Mouse (Mus musculus): Measurements from ENCODE around the gene Gm826.

The Gm826 gene

GRCm38 (mm10) chr2:160353581-160353980 lies 19.6 kb upstream of the Gm826 start:
- no peak for DNase-seq

DNA sequence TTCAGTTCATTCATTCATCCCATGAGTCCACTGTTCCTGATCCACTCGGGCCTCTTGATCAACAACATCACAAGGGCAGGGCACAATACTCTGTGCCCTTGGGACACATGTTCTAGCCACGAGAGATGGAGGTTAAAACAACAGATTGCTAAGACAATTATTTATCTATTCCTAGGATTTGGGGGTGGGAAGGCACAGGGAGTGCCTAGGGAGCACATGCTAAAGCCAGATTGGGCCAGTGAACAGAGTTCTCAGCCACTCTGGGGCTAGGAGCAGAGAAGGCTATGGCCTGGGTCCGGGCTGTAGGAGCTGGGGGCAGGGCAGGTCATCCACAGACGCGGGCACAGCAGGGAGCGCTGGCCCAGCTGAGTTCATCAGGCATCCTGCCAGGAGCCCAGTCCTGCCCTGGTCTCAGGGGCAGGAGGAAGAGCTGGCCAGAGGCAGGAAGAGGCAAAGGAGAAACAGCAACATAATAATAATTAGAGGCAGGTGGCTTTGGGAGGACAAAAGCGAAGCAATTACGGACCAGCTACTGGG lies 17.1 kb upstream of the Gm826 start:
- DNase-seq: no peak

DNA sequence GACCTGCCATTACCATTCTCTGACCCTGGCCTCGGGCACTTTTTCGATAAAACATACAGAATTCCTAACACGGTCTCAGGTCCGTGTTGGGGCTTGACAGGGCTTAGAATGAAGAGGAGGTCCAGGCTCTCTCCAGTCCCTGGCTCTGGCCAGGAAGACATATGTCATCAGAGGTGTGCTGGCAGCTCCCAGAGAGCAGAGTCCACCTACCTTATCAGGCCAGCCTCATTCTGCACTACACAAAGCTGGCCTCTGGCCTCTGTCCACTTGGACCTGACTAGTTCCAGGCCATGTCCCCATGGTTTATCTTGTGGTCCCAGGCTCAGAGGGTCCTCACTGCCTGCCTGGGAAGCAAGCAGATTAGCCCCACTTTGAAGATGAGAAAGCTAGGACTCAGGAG lies 15.6 kb upstream of the Gm826 start:
- DNase-seq: no peak

DNA sequence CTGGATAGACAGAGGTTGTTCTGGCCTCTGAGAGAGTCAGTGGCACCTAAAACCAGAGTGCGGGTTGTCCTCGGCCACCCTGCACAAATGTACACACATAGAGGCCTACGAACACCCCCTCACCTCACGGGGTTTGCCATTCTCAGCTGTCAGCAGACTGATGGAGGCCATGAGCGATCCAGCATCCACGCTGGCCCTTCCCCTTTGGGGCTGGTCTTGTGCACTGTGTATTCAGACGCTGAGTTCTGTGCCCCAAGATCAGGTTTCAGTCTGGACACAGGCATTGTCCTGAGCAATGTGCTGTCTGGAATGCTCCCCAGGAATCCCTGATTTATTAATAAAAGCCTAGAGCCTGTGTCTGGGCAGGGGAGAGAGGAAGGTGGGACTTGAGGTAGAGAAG lies 14.8 kb upstream of the Gm826 start:
- DNase-seq: no peak

GRCm38 (mm10) chr2:160348072-160348604 lies 14.2 kb upstream of the Gm826 start:
- DNase-seq: no peak

DNA sequence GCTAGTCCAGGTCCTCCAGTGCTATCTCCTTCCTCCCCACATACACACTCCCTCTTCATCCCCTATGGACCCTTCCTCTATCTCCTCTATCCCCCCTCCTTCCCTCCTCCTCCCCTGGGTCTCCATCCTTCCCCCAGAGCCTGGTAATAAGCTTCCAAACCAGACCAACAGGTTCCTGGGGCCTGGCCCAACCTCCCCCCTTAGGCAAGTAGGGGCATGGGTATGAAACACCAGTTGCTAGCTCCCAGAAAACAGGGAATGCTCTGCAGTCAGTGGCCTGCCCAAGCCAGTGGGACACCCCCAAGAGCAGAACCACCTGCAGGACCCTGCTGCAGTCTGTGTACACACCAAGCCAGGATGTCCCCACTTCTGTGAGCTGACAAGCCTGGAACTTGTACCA lies 11.7 kb upstream of the Gm826 start:
- no peak for DNase-seq

- no peak for DNase-seq
These were observed 6.2 kb upstream of the Gm826 start for GRCm38 (mm10) chr2:160340121-160340520.

DNA sequence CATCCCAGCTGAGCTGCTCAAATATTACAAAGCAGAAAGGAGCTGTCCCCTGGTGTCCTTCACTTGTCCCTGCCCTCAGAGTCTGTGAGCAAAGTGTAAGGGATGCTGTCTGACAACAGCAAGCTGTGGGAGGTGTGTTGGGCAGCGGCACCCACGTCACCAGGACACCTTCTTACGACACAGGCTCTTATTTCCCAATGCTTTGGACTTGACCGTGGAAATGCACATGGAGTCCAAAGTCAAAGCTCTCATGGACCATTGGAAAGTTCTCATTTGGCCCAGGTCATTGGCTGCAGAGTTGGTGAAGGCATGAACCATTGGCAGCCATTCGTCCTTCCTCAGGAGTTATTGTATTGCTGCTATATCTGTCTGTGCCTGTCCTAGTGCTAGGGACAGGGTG lies 5.6 kb upstream of the Gm826 start:
- DNase-seq: no peak

DNA sequence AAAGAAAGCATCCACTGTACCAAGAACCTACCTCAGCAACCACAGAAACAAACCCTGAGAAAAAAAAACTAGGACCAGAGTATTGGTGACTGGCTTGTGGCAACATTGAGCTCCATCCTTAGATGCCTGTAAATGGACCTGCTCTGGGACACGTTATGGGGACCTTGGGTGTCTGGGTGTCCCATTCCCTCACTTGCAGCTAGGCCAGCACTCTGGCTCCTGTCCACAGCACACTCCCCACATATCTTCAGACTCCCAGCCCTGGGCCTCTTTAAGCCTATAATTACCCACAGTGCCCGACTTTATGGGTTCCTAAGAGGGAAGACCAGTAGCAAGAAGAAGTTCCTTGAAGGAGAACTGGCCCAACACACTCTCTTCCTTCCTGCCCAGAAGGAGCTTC lies 2.1 kb upstream of the Gm826 start:
- no peak for DNase-seq

DNA sequence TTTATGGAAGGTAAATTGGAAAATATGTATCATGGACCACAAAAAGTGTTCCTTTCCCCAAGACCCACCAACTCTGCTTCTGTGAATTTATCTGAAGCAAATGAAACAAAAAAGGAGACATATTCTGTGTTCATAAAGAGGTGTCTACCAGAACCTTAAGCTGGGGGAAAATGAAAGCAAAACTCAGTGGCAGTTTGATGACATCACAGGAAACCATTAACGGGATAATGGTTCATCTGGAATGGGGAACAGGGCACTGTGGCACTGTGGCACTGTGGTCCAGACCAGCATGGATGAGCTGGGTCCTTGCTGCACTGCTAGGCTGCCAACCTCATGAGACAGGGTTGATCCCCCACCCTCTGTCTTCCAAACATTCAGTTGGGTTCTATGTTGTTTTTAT lies 1.1 kb upstream of the Gm826 start:
- no peak for DNase-seq

- DNase-seq: no peak
These were observed 1.2 kb downstream of the Gm826 start for GRCm38 (mm10) chr2:160332516-160333325.

DNA sequence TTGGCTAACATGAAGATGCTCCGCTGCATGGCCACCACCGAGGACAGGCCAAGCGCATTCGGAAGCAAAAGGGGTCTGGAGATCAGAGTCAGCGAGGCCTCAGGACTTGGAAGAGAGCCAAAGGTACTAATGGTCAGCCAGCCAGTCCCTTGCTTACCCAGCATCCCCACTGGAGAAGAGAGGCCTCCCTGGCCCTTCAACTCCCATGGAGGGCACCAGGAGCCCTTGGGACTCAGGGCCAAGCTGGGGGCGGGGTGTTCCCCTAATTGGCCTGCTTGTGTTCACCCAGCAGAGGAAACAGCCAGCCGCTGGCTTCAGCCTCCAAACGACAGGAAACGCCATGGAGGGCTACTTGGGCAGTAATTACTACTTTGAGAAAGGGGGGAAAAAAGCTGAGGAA lies 5.1 kb downstream of the Gm826 start:
- DNase-seq: no peak

GRCm38 (mm10) chr2:160327716-160328115 lies 6.2 kb downstream of the Gm826 start:
- DNase-seq: no peak

- no peak for DNase-seq
These were observed 6.8 kb downstream of the Gm826 start for GRCm38 (mm10) chr2:160327167-160327566.

DNA sequence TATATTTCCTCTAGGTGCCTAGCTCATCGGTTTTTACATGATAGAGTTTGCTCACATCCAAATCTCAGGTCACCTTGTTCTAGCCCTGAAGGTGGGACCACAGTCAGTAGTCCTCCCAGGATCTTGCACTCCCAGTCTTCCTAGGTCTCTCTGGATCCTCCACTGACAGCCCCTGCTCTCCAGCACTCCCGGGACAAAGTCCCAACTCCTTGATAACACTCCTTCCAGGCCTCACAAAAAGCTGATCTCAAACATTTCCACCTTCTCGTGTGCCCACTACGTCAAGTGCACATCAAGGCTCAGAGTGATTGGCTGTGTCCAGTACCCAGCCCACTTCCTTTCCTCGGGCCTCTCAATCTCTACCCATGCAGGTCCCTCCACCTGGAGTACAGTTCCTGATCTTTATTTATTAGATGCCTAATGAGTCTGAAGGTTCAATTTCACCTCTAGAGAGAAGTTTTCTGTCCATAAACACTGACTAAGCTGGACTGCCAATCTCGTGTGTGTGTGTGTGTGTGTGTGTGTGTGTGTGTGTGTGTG lies 8.8 kb downstream of the Gm826 start:
- DNase-seq: no peak

DNA sequence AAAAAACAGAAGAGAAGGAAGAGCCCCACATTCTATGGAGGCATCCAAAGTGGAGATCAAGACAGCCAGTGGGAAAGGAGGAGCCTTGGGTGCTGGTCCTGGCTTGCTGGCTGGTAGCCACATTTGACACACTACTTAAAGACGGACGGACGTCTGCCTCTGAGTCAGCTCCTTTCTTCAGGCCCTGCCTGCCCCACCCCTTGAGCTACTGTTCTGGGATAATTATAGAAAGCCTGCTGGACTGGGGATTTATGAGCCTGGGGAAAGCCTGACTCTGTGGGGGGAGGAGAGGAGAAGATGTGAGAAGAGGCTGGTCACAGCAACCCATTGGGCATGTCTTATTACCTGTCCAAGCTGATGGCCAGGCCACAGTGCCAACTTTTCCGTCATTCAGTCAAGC lies 12.1 kb downstream of the Gm826 start:
- DNase-seq: no peak

DNA sequence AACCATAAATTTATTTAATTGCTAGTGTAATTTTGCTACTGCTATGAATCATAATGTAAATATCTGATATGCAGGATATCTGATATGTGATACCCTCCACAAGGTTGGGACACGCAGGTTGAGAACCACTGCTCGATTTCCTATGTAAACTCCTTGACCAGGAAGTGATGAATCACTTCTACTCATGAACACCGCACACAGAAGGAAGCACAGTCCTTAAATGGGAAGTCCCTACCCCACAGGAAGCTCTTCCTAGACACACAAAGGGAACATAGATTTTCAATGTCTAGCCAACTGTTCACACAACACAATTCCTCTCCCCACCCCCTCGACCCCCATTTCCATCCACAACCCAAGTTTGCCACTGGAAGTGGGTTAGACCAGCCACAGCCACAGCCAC lies 15.7 kb downstream of the Gm826 start:
- no peak for DNase-seq

DNA sequence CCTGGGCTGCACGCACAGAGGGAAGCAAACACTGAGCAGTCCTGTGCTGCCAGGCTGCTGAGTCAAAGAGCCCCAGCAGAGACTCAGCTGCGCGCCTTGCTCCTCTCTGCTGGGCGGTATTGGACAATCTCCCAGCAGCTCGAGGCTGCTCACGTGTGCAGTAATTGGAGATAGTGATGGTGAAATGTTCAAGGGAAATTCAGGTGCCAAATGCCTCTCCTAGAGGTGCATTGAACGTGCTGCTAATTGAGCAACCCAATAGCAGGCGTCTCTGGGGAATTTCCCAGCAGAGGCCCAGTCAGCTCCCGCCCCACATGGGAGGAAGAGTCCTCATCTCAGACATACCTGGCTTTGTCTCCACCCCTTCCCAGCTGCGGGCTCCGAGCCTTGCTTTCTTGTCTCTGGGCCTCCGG lies 20.4 kb downstream of the Gm826 start:
- peak; percentile 43 for DNase-seq

GRCm38 (mm10) chr2:160305070-160305469 lies 28.9 kb downstream of the Gm826 start:
- no peak for DNase-seq

- DNase-seq: no peak
These were observed 30.0 kb downstream of the Gm826 start for GRCm38 (mm10) chr2:160303992-160304391.

GRCm38 (mm10) chr2:160302013-160302412 lies 31.9 kb downstream of the Gm826 start:
- DNase-seq: no peak

- DNase-seq: no peak
These were observed 35.4 kb downstream of the Gm826 start for GRCm38 (mm10) chr2:160298586-160298985.

- no peak for DNase-seq
These were observed 45.3 kb downstream of the Gm826 start for GRCm38 (mm10) chr2:160288538-160289151.
